Mouse (Mus musculus): Measurements from ENCODE around the gene Cacybp. TPM values are rescaled to one million over a fixed set of nuclear protein-coding genes. Genes with fewer than 3 reads are reported as not detected.

The Cacybp gene
- 124 and 127 TPM in 2 replicates for polyA plus RNA-seq (2012)

GRCm38 (mm10) chr1:160212703-160213669 lies at the start of gene Cacybp:
Gene Cacybp (minus strand): TSS chr1:160212875.

GRCm38 (mm10) chr1:160194529-160195336 lies 17.9 kb downstream of the Cacybp start, which contains the start of gene Mrps14:
Gene Mrps14 (plus strand): TSS chr1:160195215.

GRCm38 (mm10) chr1:160153480-160153879 lies 59.2 kb downstream of the Cacybp start, which contains the start of gene Tnn:
Gene Tnn (minus strand): TSS chr1:160153580.

Other genes starting within 250 kb of the Cacybp start
- 12.9 and 20.4 TPM in 2 replicates for gene 4930523C07Rik, start 168.5 kb downstream of the Cacybp start, polyA plus RNA-seq (2012)
- gene Tnn, start 59.3 kb downstream of the Cacybp start, polyA plus RNA-seq (2012): not detected in 2 replicates
- gene Mrps14, start 17.7 kb downstream of the Cacybp start, polyA plus RNA-seq (2012): 0.97 and 1.0 TPM in 2 replicates

All from megakaryocyte-erythroid progenitor cell, adult 5 weeks (primary cell).